Mouse (Mus musculus): ENCODE data around the gene Tmem248. TPM values are rescaled to one million over a fixed set of nuclear protein-coding genes. Genes with fewer than 3 reads are reported as not detected.
"Not testable (repeated sequence)": the region's sequence is repeated elsewhere in the genome, so short reads cannot be mapped to it uniquely, and the experiment has no call there.

Gene Tmem248
- polyA plus RNA-seq, 1 experiment from 2014 or later: 37.2 TPM

DNA sequence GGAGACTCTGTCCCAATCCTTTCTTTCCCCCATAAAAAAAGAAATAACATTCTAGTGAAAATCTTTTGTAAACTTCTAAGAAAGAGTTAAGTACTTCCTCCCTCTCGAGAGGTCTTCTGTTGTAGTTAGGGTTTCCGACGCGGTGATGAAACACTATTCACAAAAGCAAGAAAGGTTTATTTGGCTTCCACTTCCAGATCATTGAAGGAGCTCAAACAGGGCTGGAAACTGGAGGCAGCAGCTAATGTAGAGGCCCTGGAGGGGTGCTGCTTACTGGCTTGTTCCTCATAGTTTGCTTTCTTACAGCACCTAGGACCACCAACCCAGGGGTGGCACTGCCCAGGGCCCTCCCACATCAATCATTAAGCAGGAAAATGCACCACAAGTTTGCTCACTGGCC, 11.2 kb downstream of the Tmem248 start:
- H3K4me2 ChIP-seq: no peak overlapping the region
- H3K9me3 ChIP-seq: no peaks in the 10 kb centered on the region
- H3K4me3 ChIP-seq (replicated peaks): no peak overlapping the region
- no peak overlapping the region for H3K9ac ChIP-seq (replicated peaks)
- no peak overlapping the region for H3K27ac ChIP-seq
- no peak for ATAC-seq (ENCODE audit: insufficient number of reproducible peaks, insufficient read depth, low FRiP score, low TSS enrichment, low read depth)
- peaks cover 47% of the 10 kb centered on the region for H3K36me3 ChIP-seq
- no peaks in the 10 kb centered on the region for H3K27me3 ChIP-seq
- peaks cover 11% of the 10 kb centered on the region for H3K4me1 ChIP-seq (replicated peaks)
- 94% methylated on average over 4 of the region's 4 CpGs for WGBS

DNA sequence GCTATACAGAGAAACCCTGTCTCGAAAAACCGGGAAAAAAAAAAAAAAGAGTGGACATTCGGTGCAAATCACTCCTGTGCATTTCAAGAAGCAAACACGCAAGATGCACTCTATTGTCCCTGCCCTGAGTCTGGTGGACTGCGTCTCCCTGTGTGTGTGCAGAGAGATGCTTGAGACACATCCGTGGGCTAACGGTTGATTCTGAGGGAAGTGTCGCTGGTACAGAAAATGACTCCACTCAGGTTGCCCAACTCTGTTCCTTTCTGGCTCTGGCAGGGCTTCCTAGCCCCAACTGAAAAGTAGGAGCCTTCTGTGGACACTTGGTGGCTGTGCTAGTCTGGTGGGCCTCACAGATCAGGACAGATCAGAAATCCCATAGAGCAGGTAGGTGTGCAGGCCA, 19.4 kb downstream of the Tmem248 start:
- ATAC-seq (ENCODE audit: insufficient number of reproducible peaks, insufficient read depth, low FRiP score, low TSS enrichment, low read depth): no peak
- Histone ChIP-seq H3K9me3 (no peaks in the 10 kb centered on the region), H3K4me1 (replicated peaks) (no peaks in the 10 kb centered on the region), H3K4me3 (replicated peaks) (no peak overlapping the region), H3K36me3 (peaks cover 98% of the 10 kb centered on the region), H3K27ac (no peak overlapping the region), H3K4me2 (no peak overlapping the region), H3K9ac (replicated peaks) (no peak overlapping the region), H3K27me3 (no peaks in the 10 kb centered on the region)
- WGBS: 95% methylated on average over 8 of the region's 8 CpGs

DNA sequence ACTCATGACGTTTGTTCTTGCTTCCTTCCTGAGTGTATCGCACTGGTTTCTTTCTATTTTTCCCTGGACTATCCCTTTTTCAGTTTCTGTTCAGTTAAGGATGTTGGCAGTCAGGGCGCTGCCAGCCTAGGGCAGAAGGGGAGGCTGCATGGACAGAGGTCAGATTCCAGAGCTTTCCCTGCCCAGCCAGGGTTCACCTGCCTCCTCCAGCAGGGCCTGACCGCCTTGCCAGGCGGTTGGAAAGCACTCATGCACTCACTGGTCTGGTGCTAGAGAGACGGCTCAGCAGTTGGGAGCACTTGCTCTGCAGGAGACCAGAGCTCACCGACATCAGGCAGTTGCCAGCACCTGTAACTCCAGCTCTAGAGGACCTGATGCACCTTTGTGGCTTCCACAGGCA, 22.4 kb downstream of the Tmem248 start:
- Histone ChIP-seq H3K27me3 (no peaks in the 10 kb centered on the region), H3K4me1 (replicated peaks) (no peaks in the 10 kb centered on the region), H3K4me2 (no peak overlapping the region), H3K27ac (no peak overlapping the region), H3K36me3 (peaks cover 98% of the 10 kb centered on the region), H3K9me3 (no peaks in the 10 kb centered on the region), H3K4me3 (replicated peaks) (no peak overlapping the region), H3K9ac (replicated peaks) (no peak overlapping the region)
- no peak for ATAC-seq (ENCODE audit: insufficient number of reproducible peaks, insufficient read depth, low FRiP score, low TSS enrichment, low read depth)
- WGBS: 87% methylated on average over 7 of the region's 7 CpGs

DNA sequence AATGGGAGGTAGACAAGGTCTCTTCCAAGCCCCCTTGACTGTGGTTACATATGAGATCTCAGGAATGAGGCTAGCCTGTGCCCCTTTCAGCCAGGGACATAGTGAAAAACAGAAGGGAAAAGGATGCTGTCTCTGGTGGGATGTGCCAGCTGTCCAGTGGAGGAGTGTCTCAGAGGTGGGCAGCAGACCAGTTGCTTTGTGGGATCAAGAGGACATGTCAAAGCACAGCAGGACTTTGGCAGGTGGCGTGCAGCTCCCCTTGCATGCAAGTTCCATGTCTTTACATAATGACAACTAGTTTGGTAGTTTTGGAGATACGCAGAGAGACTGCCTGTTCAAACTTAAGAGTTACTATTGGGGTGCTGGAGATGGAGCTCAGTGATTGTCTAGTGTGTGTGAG, 23.0 kb downstream of the Tmem248 start:
- H3K4me2 ChIP-seq: no peak overlapping the region
- no peak overlapping the region for H3K9ac ChIP-seq (replicated peaks)
- H3K36me3 ChIP-seq: peaks cover 98% of the 10 kb centered on the region
- no peaks in the 10 kb centered on the region for H3K9me3 ChIP-seq
- H3K27ac ChIP-seq: no peak overlapping the region
- H3K4me3 ChIP-seq (replicated peaks): no peak overlapping the region
- H3K27me3 ChIP-seq: no peaks in the 10 kb centered on the region
- no peaks in the 10 kb centered on the region for H3K4me1 ChIP-seq (replicated peaks)
- 94% methylated on average over 2 of the region's 2 CpGs for WGBS
- no peak for ATAC-seq (ENCODE audit: insufficient number of reproducible peaks, insufficient read depth, low FRiP score, low TSS enrichment, low read depth)

DNA sequence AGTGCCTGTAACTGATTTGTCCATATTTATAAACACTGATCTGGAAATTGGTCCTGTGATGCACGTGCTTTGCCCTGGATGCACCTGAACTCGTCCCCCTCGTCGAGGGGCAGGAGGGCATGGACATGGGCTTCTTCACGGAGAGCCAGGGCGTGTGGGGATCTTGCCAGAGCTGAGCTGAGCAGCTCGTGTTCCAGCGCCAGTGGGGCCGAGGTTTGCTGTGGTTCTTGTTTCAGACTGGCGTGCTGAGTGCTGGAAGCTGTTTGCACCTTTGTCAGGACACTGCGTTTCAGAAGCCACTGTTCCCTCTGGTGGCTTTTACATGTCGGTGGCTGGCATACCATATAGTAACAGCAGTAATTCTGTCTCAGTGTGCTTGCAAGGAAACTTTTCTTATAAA, 24.5 kb downstream of the Tmem248 start:
- no peak overlapping the region for H3K4me3 ChIP-seq (replicated peaks)
- H3K27ac ChIP-seq: no peak overlapping the region
- no peak overlapping the region for H3K9ac ChIP-seq (replicated peaks)
- 93% methylated on average over 12 of the region's 12 CpGs for WGBS
- H3K27me3 ChIP-seq: no peaks in the 10 kb centered on the region
- no peak overlapping the region for H3K4me2 ChIP-seq
- no peaks in the 10 kb centered on the region for H3K9me3 ChIP-seq
- ATAC-seq (ENCODE audit: insufficient number of reproducible peaks, insufficient read depth, low FRiP score, low TSS enrichment, low read depth): no peak
- H3K36me3 ChIP-seq: peaks cover 99% of the 10 kb centered on the region
- no peaks in the 10 kb centered on the region for H3K4me1 ChIP-seq (replicated peaks)

DNA sequence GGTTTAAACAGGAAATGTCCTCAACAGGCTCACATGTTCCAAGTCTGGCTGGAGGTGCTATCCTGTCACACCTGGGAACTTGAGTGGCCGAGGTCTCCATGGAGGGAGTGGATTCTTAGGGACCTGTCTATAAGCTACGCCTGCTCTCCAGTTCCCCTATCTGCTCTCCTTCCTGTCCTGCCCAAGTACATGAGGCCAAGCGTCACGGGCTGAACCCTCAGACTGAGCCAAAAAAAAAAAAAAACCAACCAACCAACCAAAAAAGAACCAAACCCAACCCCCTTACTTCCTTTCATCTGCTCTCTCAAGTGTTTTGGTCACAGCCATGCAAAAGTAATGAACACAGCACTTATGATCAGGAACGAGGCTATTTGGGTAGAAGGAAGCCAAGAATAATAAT, 30.9 kb downstream of the Tmem248 start:
- H3K27ac ChIP-seq: no peak overlapping the region
- WGBS: 88% methylated on average over 5 of the region's 5 CpGs
- H3K4me1 ChIP-seq (replicated peaks): no peaks in the 10 kb centered on the region
- ATAC-seq (ENCODE audit: insufficient number of reproducible peaks, insufficient read depth, low FRiP score, low TSS enrichment, low read depth): no peak
- H3K9ac ChIP-seq (replicated peaks): no peak overlapping the region
- no peak overlapping the region for H3K4me3 ChIP-seq (replicated peaks)
- no peak overlapping the region for H3K4me2 ChIP-seq
- H3K27me3 ChIP-seq: no peaks in the 10 kb centered on the region
- H3K36me3 ChIP-seq: peaks cover 96% of the 10 kb centered on the region
- no peaks in the 10 kb centered on the region for H3K9me3 ChIP-seq

DNA sequence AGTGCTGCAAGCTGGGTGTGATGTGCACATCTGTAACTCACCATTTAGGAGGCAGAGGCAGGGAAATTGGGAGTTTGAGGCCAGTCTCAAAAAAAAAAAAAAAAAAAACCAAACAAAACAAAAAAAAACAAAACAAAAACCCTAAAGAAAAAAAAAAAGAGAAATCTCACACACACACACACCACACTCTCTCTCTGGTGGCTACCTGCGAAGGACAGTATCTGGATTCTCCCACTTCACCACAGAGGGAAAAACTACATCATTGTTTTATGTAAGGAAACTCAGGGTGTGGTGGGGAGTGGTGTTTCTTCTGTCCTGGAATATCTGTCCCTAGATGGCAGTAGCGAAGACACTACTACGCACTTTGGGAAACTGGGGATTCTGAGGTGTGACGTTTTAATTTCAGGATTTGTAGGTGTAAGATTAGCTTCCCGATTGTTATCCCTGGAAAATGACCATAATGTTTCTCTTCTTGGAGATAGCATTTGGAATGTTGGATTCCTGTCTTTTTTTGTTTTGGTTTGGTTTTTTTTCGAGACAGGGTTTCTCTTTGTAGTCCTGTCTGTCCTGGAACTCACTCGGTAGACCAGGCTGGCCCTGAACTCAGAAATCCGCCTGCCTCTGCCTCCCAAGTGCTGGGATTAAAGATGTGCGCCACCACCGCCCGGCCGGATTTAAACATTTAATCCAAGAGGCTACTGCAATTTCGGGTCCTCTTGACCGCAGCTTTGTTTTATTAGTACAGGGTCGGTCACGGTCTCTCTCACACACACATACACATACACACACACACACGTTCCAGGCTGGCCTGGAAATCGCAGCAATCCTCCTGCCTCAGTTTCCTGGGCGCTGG, 37.5 kb downstream of the Tmem248 start:
- Histone ChIP-seq H3K4me3 (replicated peaks) (peak overlapping the region; percentile 71), H3K4me1 (replicated peaks) (peaks cover 13% of the 10 kb centered on the region), H3K9me3 (no peaks in the 10 kb centered on the region), H3K4me2 (peak overlapping the region; percentile 66), H3K27ac (peak overlapping the region; percentile 76), H3K9ac (replicated peaks) (peak overlapping the region; percentile 79), H3K27me3 (no peaks in the 10 kb centered on the region), H3K36me3 (peaks cover 46% of the 10 kb centered on the region)
- 14% methylated on average over 19 of the region's 19 CpGs for whole genome bisulfite sequencing
- ATAC-seq (ENCODE audit: insufficient number of reproducible peaks, insufficient read depth, low FRiP score, low TSS enrichment, low read depth): no peak

DNA sequence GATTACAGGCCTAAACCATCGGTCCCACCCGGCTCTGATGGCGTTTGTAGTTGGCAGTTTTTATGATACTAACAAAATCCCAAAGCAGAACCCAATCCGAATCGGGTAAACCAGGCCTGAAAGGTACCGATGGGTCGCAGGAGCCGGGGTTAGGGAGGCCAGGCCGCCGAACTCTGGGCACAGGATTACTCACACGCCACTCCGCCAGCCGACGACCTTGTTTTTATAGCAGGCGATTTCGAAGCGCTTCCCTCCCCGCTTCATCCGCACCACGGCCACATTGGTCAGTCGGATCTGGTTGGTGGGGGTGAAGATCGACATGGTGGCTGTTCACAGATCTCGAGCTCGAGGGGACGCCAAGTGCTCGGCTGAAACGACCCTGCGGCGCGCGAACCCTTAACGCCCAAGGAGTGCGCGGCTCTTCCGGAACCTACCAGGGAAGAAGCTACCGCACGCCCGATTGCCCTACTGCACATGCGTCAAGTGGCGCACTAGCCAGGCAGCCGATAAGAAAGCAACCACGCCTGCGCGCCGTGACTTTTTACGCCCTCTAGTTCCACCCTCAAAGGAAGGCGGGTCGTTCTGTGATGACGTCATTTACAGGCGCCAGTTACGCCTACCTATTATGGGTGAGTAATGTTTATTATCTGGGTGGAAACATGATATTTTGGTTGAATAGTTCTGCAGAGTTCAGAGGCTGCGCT, 38.3 kb downstream of the Tmem248 start, which contains the start of the genes Sbds and Tyw1:
Gene Sbds, minus strand, starts transcription at position 514 of the 704 bp plus-strand sequence.
Gene Tyw1, plus strand, starts transcription at position 603 of the 704 bp plus-strand sequence.
- WGBS: under 1% methylated on average over 52 of the region's 52 CpGs
- Histone ChIP-seq H3K4me1 (replicated peaks) (peaks cover 13% of the 10 kb centered on the region), H3K36me3 (peaks cover 44% of the 10 kb centered on the region), H3K9ac (replicated peaks) (peak within 1 kb of the TSS; percentile 79), H3K4me2 (peak within 1 kb of the TSS; percentile 66), H3K27ac (peak within 1 kb of the TSS; percentile 76), H3K4me3 (replicated peaks) (peak within 1 kb of the TSS; percentile 71), H3K27me3 (no peaks in the 10 kb centered on the region), H3K9me3 (no peaks in the 10 kb centered on the region)
- ATAC-seq (ENCODE audit: insufficient number of reproducible peaks, insufficient read depth, low FRiP score, low TSS enrichment, low read depth): peak; percentile 83

DNA sequence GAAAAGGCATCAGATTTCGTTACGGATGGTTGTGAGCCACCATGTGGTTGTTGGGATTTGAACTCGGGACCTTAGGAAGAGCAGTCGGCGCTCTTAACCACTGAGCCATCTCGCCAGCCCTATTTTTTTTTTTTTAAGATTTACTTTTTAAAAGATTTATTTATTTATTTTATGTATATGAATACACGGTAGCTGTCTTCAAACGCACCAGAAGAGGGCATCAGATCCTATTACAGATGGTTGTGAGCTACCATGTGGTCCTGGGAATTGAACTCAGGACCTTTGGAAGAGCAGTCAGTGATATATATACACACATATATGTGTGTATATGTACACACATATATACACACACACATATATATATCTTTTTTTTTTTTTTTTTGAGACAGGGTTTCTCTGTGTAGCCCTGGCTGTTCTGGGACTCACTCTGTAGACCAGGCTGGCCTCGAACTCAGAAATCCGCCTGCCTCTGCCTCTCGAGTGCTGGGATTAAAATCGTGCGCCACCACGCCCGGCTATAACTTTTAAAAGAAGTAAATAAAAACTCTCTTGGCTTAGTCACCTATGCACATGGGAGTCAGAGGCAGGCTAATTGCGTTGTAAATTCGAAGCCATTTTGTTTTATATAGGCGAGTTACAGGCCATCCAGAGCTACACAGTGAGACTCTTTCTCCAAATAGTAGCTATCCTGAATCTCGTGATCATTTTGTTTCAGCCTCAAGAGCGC, 39.1 kb downstream of the Tmem248 start:
- WGBS: 24% methylated on average over 20 of the region's 20 CpGs
- Histone ChIP-seq H3K27ac (0 out of 2 replicates have a peak overlapping the region, but pooled peaks have one; percentile 50), H3K36me3 (peaks cover 39% of the 10 kb centered on the region), H3K4me2 (peak overlapping the region; percentile 66), H3K4me1 (replicated peaks) (peaks cover 13% of the 10 kb centered on the region), H3K4me3 (replicated peaks) (peak overlapping the region; percentile 71)
- ATAC-seq (ENCODE audit: insufficient number of reproducible peaks, insufficient read depth, low FRiP score, low TSS enrichment, low read depth): 0 out of 2 replicates have a peak, but pooled peaks have one; percentile 13
- not testable (repeated sequence) for H3K9ac ChIP-seq (replicated peaks); H3K27me3 ChIP-seq; H3K9me3 ChIP-seq

DNA sequence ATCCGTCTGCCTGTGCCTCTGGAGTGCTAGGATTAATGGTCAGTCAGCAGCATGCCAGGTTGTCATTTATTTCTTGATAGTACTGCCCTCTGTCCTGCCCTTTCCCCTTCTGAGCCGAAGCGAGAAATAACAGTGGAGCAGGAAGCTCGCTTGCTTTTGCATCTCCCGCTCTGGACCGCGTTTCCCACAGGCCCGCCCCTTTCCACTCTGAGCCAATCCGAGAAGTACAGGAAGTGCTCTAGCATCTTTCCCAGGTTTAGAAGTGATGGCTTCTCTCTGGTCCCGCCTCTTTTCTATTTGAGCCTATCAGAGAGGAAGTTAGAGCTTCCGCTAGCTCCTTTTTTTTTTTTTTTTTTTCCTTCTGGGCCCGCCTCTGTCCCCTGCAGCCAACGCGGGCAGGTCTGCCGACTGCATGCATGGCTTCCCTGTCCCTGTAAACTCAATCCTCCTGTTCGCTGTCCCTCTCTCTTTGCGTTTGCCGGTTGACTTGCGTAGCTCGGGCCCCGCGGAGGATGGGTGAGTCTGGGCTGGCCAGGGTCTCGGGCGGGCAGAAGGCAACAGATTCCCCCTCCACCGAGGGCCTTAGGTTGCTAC, 39.9 kb downstream of the Tmem248 start:
- H3K4me2 ChIP-seq: peak overlapping the region; percentile 68
- peak overlapping the region; percentile 79 for H3K27ac ChIP-seq
- 1% methylated on average over 25 of the region's 25 CpGs for WGBS
- peak overlapping the region; percentile 68 for H3K4me3 ChIP-seq (replicated peaks)
- H3K4me1 ChIP-seq (replicated peaks): peaks cover 13% of the 10 kb centered on the region
- no peaks in the 10 kb centered on the region for H3K27me3 ChIP-seq
- H3K9ac ChIP-seq (replicated peaks): peak overlapping the region; percentile 70
- no peaks in the 10 kb centered on the region for H3K9me3 ChIP-seq
- ATAC-seq (ENCODE audit: insufficient number of reproducible peaks, insufficient read depth, low FRiP score, low TSS enrichment, low read depth): peak; percentile 93
- H3K36me3 ChIP-seq: peaks cover 31% of the 10 kb centered on the region

Measured in limb, embryonic 12.5 days (tissue).